Mouse (Mus musculus): ENCODE data around the gene Gm37240.

The Gm37240 gene

GRCm38 (mm10) chr3:85820839-85821548 lies 66.3 kb downstream of the Gm37240 start:
- DNase-seq = no peak

DNA sequence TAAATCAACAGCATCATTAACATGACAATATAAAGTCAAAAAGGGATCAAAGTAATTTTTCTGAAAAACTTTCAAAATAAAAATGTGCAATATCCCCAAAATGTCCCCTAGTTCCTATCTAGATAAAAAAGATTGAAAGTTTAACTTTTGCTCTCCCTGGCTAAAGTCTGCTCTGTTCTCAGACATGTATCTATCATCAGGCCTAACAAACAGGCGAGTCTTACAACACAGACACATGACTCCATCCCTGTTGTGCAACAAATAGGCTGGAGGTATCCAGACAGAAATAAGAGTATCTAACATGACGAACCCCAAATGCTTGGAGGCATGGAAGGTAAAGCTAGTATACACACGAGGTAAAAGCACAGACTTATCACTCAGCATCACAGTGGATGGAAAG lies 68.0 kb downstream of the Gm37240 start:
- no peak for DNase-seq

DNA sequence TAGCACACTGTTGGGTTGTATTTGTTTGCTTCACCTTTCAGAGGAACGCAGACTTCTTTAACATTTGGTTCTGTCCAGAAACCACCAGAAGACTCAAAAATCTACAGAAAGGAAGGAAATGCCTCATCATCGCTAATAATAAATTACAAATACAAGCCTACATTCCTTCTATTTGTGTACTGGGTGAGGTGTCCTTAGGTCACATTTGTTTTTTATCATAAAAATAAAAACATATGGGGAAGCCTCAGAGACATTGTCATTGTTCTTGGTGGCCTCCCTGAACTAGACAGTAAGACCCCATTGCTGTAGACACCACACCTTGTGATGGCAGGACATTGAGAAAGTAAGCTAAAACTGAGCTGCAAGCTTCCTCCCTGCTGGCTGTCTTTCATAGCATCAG lies 70.1 kb downstream of the Gm37240 start, which contains the start of gene Fam160a1:
TSS of gene Fam160a1 (minus strand) at position 101 of the 400 bp plus-strand sequence.
- DNase-seq = no peak

DNA sequence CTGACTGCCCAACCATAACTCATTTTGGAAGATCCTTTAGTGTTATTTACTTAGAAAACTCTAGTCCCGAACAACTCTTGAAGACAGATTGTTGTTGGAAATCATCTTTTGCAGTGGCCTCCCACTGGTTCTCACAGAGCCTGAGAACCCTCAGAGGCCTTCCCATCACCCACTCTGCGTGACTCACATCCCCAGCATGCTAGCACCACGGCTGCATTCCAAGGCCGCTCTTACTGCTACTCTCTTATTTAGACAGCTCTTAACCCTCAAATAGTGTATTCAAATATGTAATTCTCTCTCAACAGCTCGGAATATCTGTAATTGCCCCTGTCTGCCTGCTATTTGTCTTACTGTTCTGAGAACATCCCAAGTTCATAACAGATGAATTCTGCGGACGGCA lies 73.1 kb downstream of the Gm37240 start:
- DNase-seq = no peak

DNA sequence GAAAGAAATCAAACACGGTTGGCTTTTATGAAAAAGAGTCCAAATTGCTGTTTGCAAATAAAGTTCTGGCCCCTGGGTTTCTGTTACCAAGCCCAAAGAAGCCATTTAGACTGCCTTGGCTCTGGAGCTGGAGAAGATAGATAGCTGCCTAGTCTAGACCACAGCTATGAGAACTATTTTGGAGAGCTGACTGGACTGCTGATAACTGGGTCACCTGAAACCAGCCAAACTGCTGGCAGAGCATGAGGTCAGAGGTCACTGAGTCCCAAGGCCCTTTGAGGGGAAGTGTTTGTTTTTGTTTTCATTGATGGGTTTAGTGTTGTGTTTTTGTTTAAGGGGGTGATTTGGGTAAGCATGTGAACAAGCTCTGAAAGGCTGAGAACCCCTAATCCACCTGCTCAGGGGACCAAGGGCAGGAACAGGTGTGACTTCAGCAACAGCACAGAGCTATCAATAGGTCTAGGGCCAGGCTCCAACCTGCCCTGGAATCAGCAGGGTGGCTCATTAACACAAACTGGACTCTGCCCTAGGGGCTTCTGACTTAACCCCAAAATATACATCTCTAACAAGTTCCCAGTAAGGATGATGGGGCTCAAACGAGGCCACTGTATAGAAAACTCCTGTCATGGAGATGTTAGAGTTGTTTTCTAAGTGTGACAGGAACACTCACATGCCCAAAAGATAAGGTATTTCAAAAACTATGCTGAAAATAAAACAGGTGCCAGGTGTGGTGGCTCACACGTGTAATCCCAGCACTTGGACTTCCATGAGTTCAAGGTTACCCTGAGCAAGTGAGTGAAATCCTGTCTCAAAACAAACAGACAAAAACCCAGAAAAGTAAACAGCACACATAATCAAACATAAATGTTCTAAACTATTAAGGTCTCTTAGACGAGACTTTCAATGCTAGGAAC lies 74.0 kb downstream of the Gm37240 start:
- no peak for DNase-seq

DNA sequence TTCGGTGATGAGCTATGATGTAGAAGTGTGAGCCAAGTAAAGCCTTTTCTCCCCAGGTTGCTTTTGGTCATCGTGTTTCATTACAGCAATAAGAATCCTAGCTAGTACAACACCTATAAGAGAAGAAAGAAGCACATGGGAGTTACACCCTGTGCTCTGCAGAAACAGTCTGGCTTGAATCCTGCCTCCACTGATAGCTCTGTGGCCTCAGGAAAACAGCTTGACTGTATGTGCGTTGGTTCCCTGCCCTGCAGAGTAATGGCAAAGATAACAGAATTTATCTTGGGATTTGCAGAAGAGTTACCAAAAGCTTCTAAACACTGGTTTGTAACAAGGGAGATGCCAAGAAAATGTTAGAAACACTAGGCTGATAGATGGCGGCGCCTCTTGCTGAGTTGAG lies 75.3 kb downstream of the Gm37240 start:
- DNase-seq = no peak

DNA sequence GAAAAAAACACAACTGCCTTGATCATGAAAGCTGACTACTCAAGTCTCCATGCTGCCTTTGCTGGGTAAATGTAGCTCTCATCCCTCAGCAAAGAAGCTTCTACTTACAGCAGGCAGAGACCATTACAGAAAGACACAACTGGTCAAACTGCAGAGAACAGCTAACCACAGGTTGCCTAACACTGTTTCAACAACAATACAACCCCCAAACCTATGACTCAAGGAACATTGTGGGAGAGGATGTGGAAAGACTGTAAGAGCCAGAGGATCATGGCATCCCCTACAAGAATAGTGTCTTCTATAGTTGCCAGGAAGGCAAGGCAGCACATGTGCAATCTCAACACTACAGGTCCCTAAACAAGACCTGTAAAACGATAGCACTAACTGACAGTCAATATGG lies 94.2 kb downstream of the Gm37240 start:
- DNase-seq = no peak

DNA sequence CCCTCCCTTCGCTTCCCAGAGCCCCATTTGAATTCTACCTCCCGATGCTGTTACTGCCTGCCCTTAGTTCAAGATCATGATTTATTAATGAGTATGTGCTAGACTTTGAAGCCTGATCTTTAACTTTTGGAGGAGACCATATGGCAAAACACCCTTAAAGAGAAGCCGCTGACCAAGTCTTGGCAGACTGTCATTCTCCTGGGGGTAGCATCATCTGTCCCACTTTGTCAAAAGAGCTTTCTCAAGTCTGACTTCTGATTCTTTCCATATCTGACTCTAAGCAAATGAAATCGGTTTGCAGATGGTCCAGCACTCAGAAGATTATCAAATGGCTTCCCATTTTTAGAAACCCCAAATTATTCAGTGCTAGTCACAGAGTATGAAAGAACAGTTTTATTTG lies 97.6 kb downstream of the Gm37240 start:
- DNase-seq = no peak

DNA sequence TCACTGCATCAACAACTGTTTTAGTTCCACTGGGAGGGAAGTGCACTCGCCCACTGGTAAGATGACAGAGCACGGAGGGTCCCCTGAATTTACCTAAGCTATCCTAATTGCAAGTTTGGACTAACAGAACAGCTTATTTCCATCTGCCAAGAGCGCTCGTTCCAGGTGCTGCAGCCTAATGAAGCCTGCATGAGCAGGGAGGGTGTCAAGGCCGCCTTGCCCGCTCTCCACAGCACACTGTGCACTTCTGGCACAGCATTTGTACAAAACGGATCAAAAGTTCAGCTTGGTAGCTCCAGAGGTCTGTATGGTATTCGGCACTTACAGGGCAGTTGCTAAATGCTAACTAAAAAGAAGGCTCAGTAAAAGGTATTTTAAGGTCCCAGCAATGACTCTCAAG lies 100.8 kb downstream of the Gm37240 start:
- no peak for DNase-seq

DNA sequence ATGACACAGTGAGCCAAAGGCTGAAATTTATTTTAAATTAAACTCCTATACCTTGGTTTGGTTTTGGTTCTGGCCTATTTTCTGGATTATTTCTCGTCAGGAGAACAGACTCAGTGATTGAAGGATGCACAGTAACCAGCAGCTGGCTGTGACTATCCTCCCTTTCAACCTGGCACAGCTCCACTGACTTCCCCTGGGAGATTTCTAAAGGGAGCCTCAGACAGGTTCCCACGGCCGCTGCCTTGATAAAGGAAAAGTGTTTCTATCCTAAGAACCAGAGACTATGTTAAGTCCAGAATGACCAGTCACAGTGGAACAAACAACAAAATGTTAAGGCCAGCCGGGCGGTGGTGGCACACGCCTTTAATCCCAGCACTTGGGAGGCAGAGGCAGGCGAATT lies 106.4 kb downstream of the Gm37240 start:
- DNase-seq = no peak

GRCm38 (mm10) chr3:85780332-85780731 lies 107.0 kb downstream of the Gm37240 start:
- DNase-seq = no peak

GRCm38 (mm10) chr3:85777841-85778240 lies 109.5 kb downstream of the Gm37240 start:
- no peak for DNase-seq

GRCm38 (mm10) chr3:85777356-85777755 lies 110.0 kb downstream of the Gm37240 start:
- no peak for DNase-seq

- no peak for DNase-seq
These were observed 110.6 kb downstream of the Gm37240 start for GRCm38 (mm10) chr3:85776707-85777106.

- no peak for DNase-seq
These were observed 111.2 kb downstream of the Gm37240 start for GRCm38 (mm10) chr3:85776126-85776525.

DNA sequence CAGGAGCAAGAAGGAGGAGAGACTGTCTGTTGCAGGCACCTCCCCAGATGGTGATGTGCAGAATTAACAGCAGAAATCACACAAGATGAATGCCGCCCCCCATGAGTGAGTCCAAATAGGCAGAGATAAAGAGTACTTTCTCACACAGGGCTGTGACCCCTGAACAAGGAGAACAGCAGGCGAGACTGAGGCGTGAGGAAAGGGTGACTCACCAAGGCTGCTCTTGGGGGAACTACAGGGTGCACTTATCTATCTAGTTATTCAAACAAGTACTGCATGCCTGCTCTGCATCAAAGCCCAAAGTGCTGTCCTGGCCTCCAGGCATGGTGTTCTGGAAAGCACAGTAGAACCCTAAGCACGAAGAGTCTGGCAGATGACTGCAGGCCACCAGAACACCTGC lies 113.4 kb downstream of the Gm37240 start:
- no peak for DNase-seq

DNA sequence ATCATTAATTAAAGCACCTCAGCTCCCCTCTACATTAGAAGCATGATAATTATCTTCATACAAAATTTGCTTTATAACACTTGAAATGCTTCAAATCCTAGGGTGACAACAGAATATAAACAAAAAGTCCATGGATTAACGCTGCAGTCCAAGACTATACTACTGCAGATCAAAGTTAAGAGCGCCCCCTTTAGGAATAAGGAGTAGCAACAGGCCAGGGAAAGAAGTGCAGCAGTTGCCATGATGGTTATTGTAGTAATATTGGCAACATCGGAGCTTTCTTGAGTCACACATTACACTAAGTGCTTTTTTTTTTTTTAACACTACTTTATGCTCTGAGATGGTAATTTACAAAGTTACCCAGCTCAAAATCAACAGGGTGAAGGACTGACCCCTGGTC lies 113.9 kb downstream of the Gm37240 start:
- no peak for DNase-seq

DNA sequence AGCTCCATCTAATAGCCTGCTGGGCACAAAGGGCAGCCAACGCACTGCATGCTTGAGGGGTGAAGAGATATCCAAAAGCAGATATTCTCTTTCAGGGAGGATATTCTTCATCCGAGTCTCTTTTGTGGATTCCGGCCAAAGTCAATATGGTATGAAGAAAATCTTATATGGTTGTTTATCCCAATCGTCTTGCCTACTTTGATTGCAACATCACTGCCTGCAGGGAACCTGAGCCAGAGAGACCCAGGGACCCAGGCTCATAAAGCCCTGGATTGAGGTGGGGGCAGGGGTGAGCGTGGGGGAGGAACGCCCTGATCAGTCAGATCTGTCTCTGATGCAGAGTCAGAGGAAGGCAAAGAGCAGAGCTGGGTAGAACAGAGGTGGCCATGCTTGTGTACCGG lies 122.4 kb downstream of the Gm37240 start:
- no peak for DNase-seq

DNA sequence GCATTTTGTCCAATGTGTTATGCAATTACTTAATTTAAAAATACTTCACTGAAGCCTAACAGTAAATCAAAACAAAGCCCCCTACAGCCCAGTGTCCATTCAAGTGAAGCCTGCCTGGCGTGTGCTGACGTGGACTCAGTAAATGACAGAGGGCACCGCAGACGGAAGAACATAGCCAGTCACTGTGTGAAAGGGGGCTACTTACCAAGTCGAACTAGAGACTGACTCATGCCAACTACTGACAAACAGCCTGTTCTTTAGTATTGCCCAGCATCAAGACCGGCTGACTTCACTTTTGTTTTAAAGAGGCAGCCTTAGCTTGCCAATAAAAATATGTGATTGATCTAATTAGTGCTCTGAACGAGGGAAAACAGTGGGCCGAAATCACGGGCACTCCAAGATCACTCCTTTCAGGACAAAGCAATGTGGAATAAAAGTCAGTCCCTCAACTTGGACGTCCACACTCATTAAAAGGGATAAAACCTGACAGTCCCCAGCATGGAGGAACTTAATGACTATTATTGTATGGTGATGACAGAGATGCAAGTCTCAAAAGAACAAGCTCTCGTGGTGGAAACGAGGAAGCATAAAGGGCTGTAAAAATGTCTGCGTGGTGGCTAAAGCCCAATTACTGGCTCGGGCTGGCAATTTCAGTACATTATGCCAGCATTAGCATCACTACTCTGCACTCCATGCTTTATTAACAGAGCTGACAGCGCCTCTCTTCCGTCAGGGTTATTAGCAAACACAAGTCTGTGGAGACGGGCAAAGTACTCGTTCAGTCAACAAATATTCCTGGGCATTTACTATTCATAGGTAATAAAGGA lies 123.1 kb downstream of the Gm37240 start:
- DNase-seq = no peak

DNA sequence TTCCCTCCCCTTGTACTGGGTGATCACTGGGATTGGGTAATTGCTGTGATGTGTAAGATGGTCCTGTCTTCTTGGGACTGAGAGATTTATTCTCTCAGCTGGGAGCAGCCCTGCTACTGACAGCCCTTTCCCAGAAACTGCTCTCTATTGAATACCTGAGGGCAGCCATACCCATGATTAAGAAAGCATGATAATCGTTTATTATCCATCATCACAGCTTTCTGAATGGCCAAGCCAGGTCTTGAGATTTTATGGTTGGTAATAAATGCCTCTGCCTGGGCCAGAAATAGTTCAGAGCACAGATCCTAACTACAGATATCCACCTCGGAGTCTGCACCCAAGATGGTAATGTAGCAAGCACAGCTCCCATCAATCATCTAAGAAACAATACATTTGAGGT lies 129.4 kb downstream of the Gm37240 start:
- DNase-seq = no peak

- no peak for DNase-seq
These were observed 129.9 kb downstream of the Gm37240 start for GRCm38 (mm10) chr3:85757435-85757834.

GRCm38 (mm10) chr3:85749348-85749747 lies 138.0 kb downstream of the Gm37240 start:
- no peak for DNase-seq

DNA sequence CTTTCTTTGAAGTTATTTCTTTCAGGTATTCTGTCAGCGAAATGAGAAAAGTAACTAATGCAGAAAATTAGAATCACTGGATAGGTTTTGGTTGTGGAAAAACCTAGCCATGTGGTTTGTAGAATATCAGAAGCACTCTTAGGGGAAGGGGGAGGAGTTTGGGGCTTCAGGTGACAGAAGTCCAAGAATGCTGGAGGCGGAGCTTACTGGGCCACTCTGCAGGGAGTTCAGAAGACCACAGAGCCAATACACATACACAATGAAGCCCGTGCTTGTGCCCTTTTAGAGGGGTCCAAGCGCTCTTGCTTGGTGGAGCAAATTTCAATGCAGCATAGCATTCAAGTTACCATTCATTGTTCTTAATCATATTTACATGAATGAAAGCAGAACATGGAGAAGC lies 138.5 kb downstream of the Gm37240 start:
- DNase-seq = no peak
